Mouse (Mus musculus): ENCODE measurements around the gene Ist1. TPM values are rescaled to one million over a fixed set of nuclear protein-coding genes. Genes with fewer than 3 reads are reported as not detected.

The Ist1 gene
- 10 to 100 TPM; 79.7 to 80.9 TPM for total RNA-seq (2021)

- intact Hi-C loops (cut with DNase I): loop anchor here (2.0 kb wide), 1 partner anchor 85 kb away; the partner anchor contains the start of gene Dhodh
- peak; percentile 97 to 99 for DNase-seq (ENCODE audit: extremely low spot score in 1 of 2, low spot score in 2 of 2)
These were observed at the start of gene Ist1 for GRCm38 (mm10) chr8:109693146-109693900. Ist1 (minus strand) TSS chr8:109693260.

- intact Hi-C loops (cut with DNase I): no loop called here
- DNase-seq (ENCODE audit: extremely low spot score in 1 of 2, low spot score in 2 of 2): no peak
These were observed 45.0 kb upstream of the Ist1 start for GRCm38 (mm10) chr8:109738049-109738380.

GRCm38 (mm10) chr8:109737237-109738048 lies 44.4 kb upstream of the Ist1 start, which contains the start of gene Atxn1l:
Atxn1l (minus strand) TSS chr8:109737739.
- DNase-seq (ENCODE audit: extremely low spot score in 1 of 2, low spot score in 2 of 2): peak; percentile 80 to 92
- intact Hi-C loops (cut with DNase I): no loop called here

- intact Hi-C loops (cut with DNase I): no loop called here
- no peak for DNase-seq (ENCODE audit: extremely low spot score in 1 of 2, low spot score in 2 of 2)
These were observed 43.8 kb upstream of the Ist1 start for GRCm38 (mm10) chr8:109736819-109737218.

- intact Hi-C loops (cut with DNase I): no loop called here
- no peak for DNase-seq (ENCODE audit: extremely low spot score in 1 of 2, low spot score in 2 of 2)
These were observed 41.0 kb upstream of the Ist1 start for GRCm38 (mm10) chr8:109734018-109734417.

GRCm38 (mm10) chr8:109731012-109731411 lies 38.0 kb upstream of the Ist1 start:
- no peak for DNase-seq (ENCODE audit: extremely low spot score in 1 of 2, low spot score in 2 of 2)
- intact Hi-C loops (cut with DNase I): no loop called here

GRCm38 (mm10) chr8:109725106-109725505 lies 32.0 kb upstream of the Ist1 start:
- DNase-seq (ENCODE audit: extremely low spot score in 1 of 2, low spot score in 2 of 2): no peak
- intact Hi-C loops (cut with DNase I): no loop called here

- intact Hi-C loops (cut with DNase I): no loop called here
- DNase-seq (ENCODE audit: extremely low spot score in 1 of 2, low spot score in 2 of 2): no peak
These were observed 21.9 kb upstream of the Ist1 start for GRCm38 (mm10) chr8:109714961-109715360.

- DNase-seq (ENCODE audit: extremely low spot score in 1 of 2, low spot score in 2 of 2): no peak
- intact Hi-C loops (cut with DNase I): no loop called here
These were observed 19.5 kb upstream of the Ist1 start for GRCm38 (mm10) chr8:109712521-109712920.

- intact Hi-C loops (cut with DNase I): no loop called here
- DNase-seq (ENCODE audit: extremely low spot score in 1 of 2, low spot score in 2 of 2): no peak
These were observed 14.9 kb upstream of the Ist1 start for GRCm38 (mm10) chr8:109707921-109708320.

GRCm38 (mm10) chr8:109706874-109707237 lies 13.8 kb upstream of the Ist1 start:
- DNase-seq (ENCODE audit: extremely low spot score in 1 of 2, low spot score in 2 of 2): peak; percentile 45 to 79
- intact Hi-C loops (cut with DNase I): no loop called here

- DNase-seq (ENCODE audit: extremely low spot score in 1 of 2, low spot score in 2 of 2): no peak
These were observed 13.2 kb upstream of the Ist1 start for GRCm38 (mm10) chr8:109706076-109706873.

GRCm38 (mm10) chr8:109705320-109706075 lies 12.4 kb upstream of the Ist1 start, which contains the start of gene Zfp821:
Zfp821 (plus strand) TSS chr8:109705546.
- intact Hi-C loops (cut with DNase I): no loop called here
- DNase-seq (ENCODE audit: extremely low spot score in 1 of 2, low spot score in 2 of 2): peak; percentile 87 to 96

More at GRCm38 (mm10) chr8:109706076-109706873, 13.2 kb upstream of the Ist1 start:
- intact Hi-C loops (cut with DNase I): no loop called here

- DNase-seq (ENCODE audit: extremely low spot score in 1 of 2, low spot score in 2 of 2): no peak
- intact Hi-C loops (cut with DNase I): no loop called here
These were observed 11.7 kb upstream of the Ist1 start for GRCm38 (mm10) chr8:109704565-109705319.

- intact Hi-C loops (cut with DNase I): no loop called here
- no peak for DNase-seq (ENCODE audit: extremely low spot score in 1 of 2, low spot score in 2 of 2)
These were observed 5.4 kb upstream of the Ist1 start for GRCm38 (mm10) chr8:109698477-109698876.

- intact Hi-C loops (cut with DNase I): no loop called here
- DNase-seq (ENCODE audit: extremely low spot score in 1 of 2, low spot score in 2 of 2): no peak
These were observed 4.7 kb upstream of the Ist1 start for GRCm38 (mm10) chr8:109697754-109698153.

GRCm38 (mm10) chr8:109694154-109694553 lies 1.1 kb upstream of the Ist1 start:
- intact Hi-C loops (cut with DNase I): no loop called here
- DNase-seq (ENCODE audit: extremely low spot score in 1 of 2, low spot score in 2 of 2): no peak

All from left cerebral cortex, postnatal 10 days (tissue).